Mouse (Mus musculus) CH12.LX (cell line): ENCODE data around the gene Dyx1c1.

ENCODE experiments used
- CHD1 ChIP-seq: IDR thresholded peaks from 2 replicates; pipeline ENCODE4 v1.6.1; 2012; ENCODE audit warnings: low read depth, low read length, improper control_type of control experiment, inconsistent platforms
- CTCF ChIP-seq, 2 experiments: IDR thresholded peaks in 1 of 2; conservative IDR thresholded peaks in 1 of 2; 2 replicates each; pipeline ENCODE4 v1.5.1; 2011 to 2012; ENCODE audit warnings: low read depth in 2 of 2, low read length in 2 of 2, improper control_type of control experiment in 1 of 2, inconsistent platforms in 1 of 2, mild to moderate bottlenecking in 1 of 2, moderate library complexity in 1 of 2
- ELF1 ChIP-seq: IDR thresholded peaks from 2 replicates; pipeline ENCODE4 v1.6.1; 2014; ENCODE audit warnings: low read depth, mild to moderate bottlenecking, inconsistent platforms, low read length, improper control_type of control experiment
- KAT2A ChIP-seq: IDR thresholded peaks from 2 replicates; pipeline ENCODE4 v1.6.1; 2012; ENCODE audit warnings: low read length, improper control_type of control experiment, inconsistent platforms; ENCODE audit not compliant: insufficient replicate concordance
- NELFE ChIP-seq: IDR thresholded peaks from 2 replicates; pipeline ENCODE4 v1.6.1; 2011; ENCODE audit warnings: low read depth, low read length, improper control_type of control experiment
- POLR2A ChIP-seq: IDR thresholded peaks from 2 replicates; pipeline ENCODE4 v1.6.1; 2011; ENCODE audit warnings: low read depth, mild to moderate bottlenecking, improper control_type of control experiment, low read length
- SIN3A ChIP-seq: IDR thresholded peaks from 2 replicates; pipeline ENCODE4 v1.6.1; 2012; ENCODE audit warnings: low read length, improper control_type of control experiment, inconsistent platforms

DNA sequence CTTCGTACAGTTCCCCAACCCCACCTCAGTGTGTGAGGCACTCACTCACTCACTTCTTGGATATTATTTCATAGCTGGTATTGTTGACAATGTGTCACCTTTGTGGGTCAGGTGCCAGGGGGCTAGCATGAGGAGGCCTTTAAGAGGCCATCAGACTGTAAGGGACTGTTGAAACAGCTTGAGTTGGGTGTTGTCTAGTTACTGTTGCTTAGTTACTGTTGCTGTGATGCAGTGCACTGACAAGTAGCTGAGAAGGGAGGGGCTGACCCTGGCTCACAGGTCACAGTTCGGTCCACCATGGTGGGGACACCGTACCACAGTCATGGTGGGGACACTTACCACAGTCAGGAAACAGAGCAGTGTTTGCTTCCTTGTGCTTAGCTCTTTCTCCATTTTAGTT, 35.5 kb upstream of the Dyx1c1 start:
- TF ChIP-seq CHD1 (no peak), POLR2A (no peak), SIN3A (no peak), KAT2A (no peak), CTCF (conservative IDR thresholded peaks at IDR 0.05 in 1 of 2, IDR thresholded peaks at IDR 0.05 in 1 of 2; ENCODE audit: low read depth in 2 of 2, low read length in 2 of 2) (no peak), ELF1 (no peak), NELFE (no peak)
